Mouse (Mus musculus): ENCODE data around the gene Gm28036. TPM values are rescaled to one million over a fixed set of nuclear protein-coding genes. Genes with fewer than 3 reads are reported as not detected.
"Not testable (repeated sequence)": the region's sequence is repeated elsewhere in the genome, so short reads cannot be mapped to it uniquely, and the experiment has no call there.

Gene Gm28036
- polyA plus RNA-seq, 1 experiment from 2014 or later: 21.0 TPM

DNA sequence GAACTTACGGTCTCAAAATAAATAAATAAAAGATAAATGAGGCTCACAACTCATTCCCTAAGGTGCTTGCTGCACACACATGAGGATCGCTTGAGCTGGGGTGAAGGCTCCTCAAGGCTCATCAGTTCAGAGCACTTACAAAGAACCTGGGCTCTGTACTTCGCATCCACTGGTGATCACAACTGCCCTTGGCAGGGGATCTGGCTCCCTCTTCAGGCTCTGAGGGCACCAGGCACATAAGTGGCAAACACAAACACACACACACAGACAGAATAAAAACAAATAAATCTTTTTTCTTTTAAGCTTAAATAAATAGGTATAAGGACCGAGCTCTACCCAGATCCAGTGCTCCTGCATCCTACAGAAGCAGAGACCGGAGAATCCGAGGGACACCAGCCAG, 8.8 kb upstream of the Gm28036 start:
- H3K4me2 ChIP-seq: no peak overlapping the region
- peaks cover 48% of the 10 kb centered on the region for H3K36me3 ChIP-seq
- H3K9me3 ChIP-seq (replicated peaks): no peaks in the 10 kb centered on the region
- no peak for ATAC-seq (ENCODE audit: insufficient number of reproducible peaks, low FRiP score)
- no peaks in the 10 kb centered on the region for H3K4me1 ChIP-seq (replicated peaks)
- no peaks in the 10 kb centered on the region for H3K27me3 ChIP-seq (replicated peaks)
- no peak overlapping the region for H3K27ac ChIP-seq (ENCODE audit: poor library complexity, severe bottlenecking)
- WGBS: 80% methylated on average over 6 of the region's 6 CpGs
- H3K9ac ChIP-seq: no peak overlapping the region
- H3K4me3 ChIP-seq: no peak overlapping the region

DNA sequence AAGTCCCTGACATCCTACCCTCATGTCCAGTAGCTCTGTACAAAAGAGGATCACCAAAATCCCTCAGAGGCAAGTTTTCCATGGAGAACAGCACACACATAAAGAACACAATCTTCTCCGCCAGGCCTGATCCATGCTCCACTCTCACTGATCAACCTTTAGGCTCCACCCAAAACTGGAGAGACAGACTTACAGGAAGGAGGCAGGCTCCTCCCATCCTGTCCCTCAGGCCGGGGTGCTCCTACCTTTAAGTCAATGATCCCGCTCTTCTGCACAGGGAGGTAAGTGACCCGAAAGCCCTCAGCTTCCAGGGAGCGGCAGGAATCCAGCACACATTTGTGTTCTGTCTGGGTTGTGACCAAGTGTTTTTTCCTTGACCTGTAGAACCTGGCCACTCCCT, 7.3 kb upstream of the Gm28036 start:
- Histone ChIP-seq H3K9me3 (replicated peaks) (no peaks in the 10 kb centered on the region), H3K27ac (ENCODE audit: poor library complexity, severe bottlenecking) (no peak overlapping the region), H3K27me3 (replicated peaks) (no peaks in the 10 kb centered on the region), H3K4me1 (replicated peaks) (no peaks in the 10 kb centered on the region), H3K4me3 (no peak overlapping the region), H3K36me3 (peaks cover 38% of the 10 kb centered on the region), H3K4me2 (no peak overlapping the region), H3K9ac (no peak overlapping the region)
- WGBS: 88% methylated on average over 5 of the region's 5 CpGs
- no peak for ATAC-seq (ENCODE audit: insufficient number of reproducible peaks, low FRiP score)

DNA sequence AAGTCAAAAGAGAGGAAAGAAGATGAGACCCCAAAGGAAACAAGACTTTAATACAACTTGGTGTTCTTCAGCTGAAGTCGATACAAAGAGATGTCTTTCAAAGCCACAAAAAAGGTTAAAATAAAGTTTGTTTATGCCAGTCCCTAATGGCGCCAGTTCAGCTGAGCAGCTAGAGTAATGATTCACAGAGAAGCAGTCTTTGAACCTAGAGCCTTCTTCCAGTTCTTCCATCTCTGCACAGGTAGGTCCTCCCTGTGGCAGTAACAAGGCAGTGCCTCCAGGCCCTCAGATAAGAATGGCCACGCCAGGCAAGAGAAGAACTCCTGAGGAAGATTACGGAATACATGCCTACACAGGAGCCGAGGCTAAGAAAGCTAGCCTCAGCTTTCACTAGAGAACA, 3.2 kb downstream of the Gm28036 start:
- Histone ChIP-seq H3K27me3 (replicated peaks) (no peaks in the 10 kb centered on the region), H3K4me1 (replicated peaks) (no peaks in the 10 kb centered on the region), H3K36me3 (peaks cover 46% of the 10 kb centered on the region), H3K4me3 (no peak overlapping the region), H3K9me3 (replicated peaks) (peaks cover 4% of the 10 kb centered on the region; the same call in 1 of the 2 replicates), H3K4me2 (no peak overlapping the region), H3K27ac (ENCODE audit: poor library complexity, severe bottlenecking) (no peak overlapping the region), H3K9ac (no peak overlapping the region)
- WGBS: 80% methylated on average over 5 of the region's 5 CpGs
- ATAC-seq (ENCODE audit: insufficient number of reproducible peaks, low FRiP score): no peak

DNA sequence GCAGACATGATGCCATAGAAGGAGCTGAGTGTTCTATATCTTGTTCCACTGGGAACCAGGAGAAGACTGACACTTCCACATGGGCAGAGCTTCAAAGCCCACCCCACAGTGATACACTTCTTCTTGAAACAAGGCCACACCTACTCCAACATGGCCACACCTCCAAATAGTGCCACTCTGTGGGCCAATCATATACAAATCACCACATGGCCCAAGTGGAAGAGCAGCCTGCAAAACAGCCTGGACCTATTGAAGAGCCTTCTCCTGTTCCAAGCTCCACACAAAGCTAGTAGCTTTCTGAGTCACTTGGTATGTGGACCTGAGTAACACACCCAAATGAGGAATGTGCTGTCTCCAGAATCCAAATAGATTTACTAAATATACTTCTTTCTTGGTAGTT, 7.3 kb downstream of the Gm28036 start:
- Histone ChIP-seq H3K4me2 (no peak overlapping the region), H3K9me3 (replicated peaks) (peaks cover 4% of the 10 kb centered on the region; the same call in 1 of the 2 replicates), H3K4me3 (no peak overlapping the region), H3K9ac (no peak overlapping the region), H3K27ac (ENCODE audit: poor library complexity, severe bottlenecking) (no peak overlapping the region), H3K36me3 (peaks cover 18% of the 10 kb centered on the region), H3K27me3 (replicated peaks) (no peaks in the 10 kb centered on the region), H3K4me1 (replicated peaks) (no peaks in the 10 kb centered on the region)
- no peak for ATAC-seq (ENCODE audit: insufficient number of reproducible peaks, low FRiP score)

DNA sequence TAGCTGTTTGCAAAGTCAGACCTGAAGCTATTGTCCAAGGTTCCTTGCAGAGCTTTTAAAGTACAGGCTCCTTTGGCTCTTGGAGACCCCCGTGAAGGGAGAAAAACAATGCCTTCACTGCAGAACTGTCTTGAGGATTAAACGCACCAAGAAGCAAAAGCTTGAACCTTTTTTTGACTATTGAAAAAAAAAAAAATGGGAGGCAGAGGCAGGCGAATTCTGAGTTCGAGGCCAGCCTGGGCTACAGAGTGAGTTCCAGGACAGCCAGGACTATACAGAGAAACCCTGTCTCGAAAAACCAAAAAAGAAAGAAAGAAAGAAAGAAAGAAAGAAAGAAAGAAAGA, 14.8 kb downstream of the Gm28036 start:
- not testable (repeated sequence) for H3K27me3 ChIP-seq (replicated peaks); H3K9me3 ChIP-seq (replicated peaks); H3K4me1 ChIP-seq (replicated peaks); H3K36me3 ChIP-seq; ATAC-seq (ENCODE audit: insufficient number of reproducible peaks, low FRiP score)
- H3K4me2 ChIP-seq: peak overlapping the region; percentile 82
- peak overlapping the region; percentile 92 for H3K4me3 ChIP-seq
- H3K27ac ChIP-seq (ENCODE audit: poor library complexity, severe bottlenecking): peak overlapping the region; percentile 93
- 23% methylated on average over 5 of the region's 5 CpGs for WGBS
- peak overlapping the region; percentile 98 for H3K9ac ChIP-seq

DNA sequence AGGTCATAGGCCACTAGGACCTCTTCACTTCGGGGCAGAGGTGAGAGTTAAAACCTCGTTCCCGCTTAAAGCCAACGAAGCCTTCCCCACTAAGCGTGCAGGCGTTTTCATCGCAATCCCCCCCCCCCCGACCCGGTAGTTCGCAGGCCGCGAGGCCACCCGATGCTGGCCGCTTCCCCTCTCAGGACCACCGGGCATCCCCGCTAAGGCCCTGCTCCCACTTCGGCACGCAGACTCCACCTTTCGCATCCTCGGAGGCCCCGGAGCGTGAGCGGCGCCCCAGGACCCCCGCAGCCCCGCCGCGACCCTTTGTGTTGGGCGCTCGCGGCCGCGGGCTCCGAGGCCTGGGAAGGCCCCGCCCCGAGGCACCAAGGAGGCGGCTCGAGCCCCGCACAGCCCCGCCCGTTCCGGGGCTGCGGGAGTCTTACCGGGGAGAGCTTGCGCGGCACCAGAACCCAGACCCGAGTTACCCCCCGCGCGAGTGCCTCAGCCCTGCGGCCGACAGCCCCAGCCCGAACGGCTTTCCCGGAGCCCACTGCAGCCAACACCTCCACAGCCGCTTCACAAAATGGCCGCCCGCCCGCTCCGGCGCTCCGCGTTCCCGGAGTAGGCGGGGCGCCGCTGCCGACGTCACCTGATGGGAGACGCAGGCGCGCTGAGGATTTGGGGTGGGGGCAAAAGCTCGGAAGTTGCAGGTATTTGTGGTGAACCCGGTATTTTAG, 15.4 kb downstream of the Gm28036 start, which contains the start of the genes Cpne1 and Rbm12:
Gene Cpne1, minus strand, starts transcription at position 608 of the 722 bp plus-strand sequence.
Gene Rbm12, minus strand, starts transcription at position 621 of the 722 bp plus-strand sequence.
- no peaks in the 10 kb centered on the region for H3K36me3 ChIP-seq
- H3K9ac ChIP-seq: peak within 1 kb of the TSS; percentile 98
- peak within 1 kb of the TSS; percentile 82 for H3K4me2 ChIP-seq
- H3K4me1 ChIP-seq (replicated peaks): peaks cover 6% of the 10 kb centered on the region
- ATAC-seq (ENCODE audit: insufficient number of reproducible peaks, low FRiP score): peak; percentile 94
- peak within 1 kb of the TSS; percentile 92 for H3K4me3 ChIP-seq
- H3K27me3 ChIP-seq (replicated peaks): no peaks in the 10 kb centered on the region
- H3K27ac ChIP-seq (ENCODE audit: poor library complexity, severe bottlenecking): peak within 1 kb of the TSS; percentile 93
- under 1% methylated on average over 74 of the region's 74 CpGs for WGBS
- H3K9me3 ChIP-seq (replicated peaks): no peaks in the 10 kb centered on the region

DNA sequence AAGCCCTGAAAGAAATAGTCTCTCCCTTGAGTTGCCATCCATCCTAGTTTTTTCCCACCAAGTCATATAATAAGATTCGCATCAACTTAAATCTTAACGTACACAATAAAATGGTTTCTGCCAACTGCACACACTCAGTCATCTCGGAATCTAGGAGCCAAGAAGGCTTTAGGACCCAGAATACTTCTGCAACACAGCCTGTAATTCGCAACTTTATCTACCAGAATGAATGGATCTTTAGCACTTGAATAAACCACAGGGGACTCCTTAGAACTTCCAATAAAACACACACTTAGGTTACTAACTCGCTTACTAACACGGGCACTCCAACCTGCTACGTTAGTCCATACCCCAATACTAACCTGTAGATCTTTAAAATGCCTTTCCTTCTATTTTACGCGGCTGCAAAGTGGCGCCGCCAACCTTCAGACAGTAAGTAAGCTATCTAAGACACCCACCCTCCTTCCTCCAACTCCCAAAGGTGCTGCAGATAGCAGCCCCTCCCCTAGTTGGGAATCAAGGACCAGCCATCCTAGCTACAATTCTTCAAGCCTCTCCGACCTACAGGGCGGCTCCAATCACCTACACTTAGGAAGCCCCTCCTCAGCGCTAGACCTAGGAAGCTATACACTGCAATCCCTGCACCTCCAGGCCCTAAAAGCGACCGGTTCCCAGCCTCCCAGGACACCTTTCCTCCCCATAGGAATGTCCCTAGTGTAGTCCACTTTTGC, 16.1 kb downstream of the Gm28036 start:
- Histone ChIP-seq H3K9me3 (replicated peaks) (no peaks in the 10 kb centered on the region), H3K9ac (peak overlapping the region; percentile 98), H3K4me2 (peak overlapping the region; percentile 82), H3K4me3 (peak overlapping the region; percentile 92), H3K27ac (ENCODE audit: poor library complexity, severe bottlenecking) (peak overlapping the region; percentile 93), H3K27me3 (replicated peaks) (no peaks in the 10 kb centered on the region), H3K36me3 (no peaks in the 10 kb centered on the region), H3K4me1 (replicated peaks) (peaks cover 6% of the 10 kb centered on the region)
- under 1% methylated on average over 16 of the region's 16 CpGs for WGBS
- ATAC-seq (ENCODE audit: insufficient number of reproducible peaks, low FRiP score): peak; percentile 68

DNA sequence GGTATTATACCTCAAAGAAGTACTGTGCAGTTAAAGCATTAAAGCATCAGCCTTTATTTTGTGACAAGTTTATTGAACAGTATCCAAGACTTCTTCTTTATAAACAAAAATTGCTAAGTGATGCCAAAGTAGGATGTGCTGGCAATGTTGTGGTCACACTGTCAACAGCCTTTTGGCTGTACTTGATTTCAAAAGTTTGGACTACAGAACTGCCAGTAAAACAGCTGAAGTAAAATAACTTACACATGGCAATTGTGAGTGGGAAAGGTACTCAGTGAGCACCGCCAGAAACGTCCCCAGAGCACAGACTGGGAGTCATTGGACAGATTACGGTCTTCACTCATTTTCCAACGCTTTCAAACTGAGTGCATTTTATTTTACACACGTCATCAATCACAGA, 35.0 kb downstream of the Gm28036 start:
- Histone ChIP-seq H3K9ac (no peak overlapping the region), H3K27ac (ENCODE audit: poor library complexity, severe bottlenecking) (no peak overlapping the region), H3K4me1 (replicated peaks) (peaks cover 2% of the 10 kb centered on the region), H3K36me3 (peaks cover 39% of the 10 kb centered on the region), H3K9me3 (replicated peaks) (no peaks in the 10 kb centered on the region), H3K4me2 (no peak overlapping the region), H3K27me3 (replicated peaks) (no peaks in the 10 kb centered on the region), H3K4me3 (no peak overlapping the region)
- no peak for ATAC-seq (ENCODE audit: insufficient number of reproducible peaks, low FRiP score)
- 87% methylated on average over 5 of the region's 5 CpGs for WGBS

DNA sequence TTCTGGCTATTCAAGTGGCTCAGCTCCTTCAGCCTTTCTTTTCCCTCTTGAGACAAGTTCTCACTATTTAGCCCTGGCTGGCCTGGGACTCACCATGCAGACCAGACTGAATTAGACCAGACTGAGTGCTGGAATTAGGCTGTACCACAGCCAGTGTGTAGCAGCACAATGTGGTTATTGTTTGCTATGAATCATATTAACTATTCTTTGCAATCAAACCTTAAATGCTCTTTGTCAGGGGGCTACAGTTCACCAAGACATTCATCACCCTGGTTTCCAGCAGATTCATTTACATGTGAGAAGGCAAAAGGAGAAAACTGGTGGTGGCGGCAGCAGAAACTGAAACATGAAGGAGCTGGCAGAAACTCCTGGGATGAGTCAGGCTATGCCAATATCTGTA, 37.1 kb downstream of the Gm28036 start:
- Histone ChIP-seq H3K27me3 (replicated peaks) (no peaks in the 10 kb centered on the region), H3K27ac (ENCODE audit: poor library complexity, severe bottlenecking) (no peak overlapping the region), H3K4me2 (no peak overlapping the region), H3K9ac (no peak overlapping the region), H3K4me1 (replicated peaks) (peaks cover 9% of the 10 kb centered on the region), H3K9me3 (replicated peaks) (no peaks in the 10 kb centered on the region), H3K36me3 (peaks cover 25% of the 10 kb centered on the region), H3K4me3 (no peak overlapping the region)
- WGBS: 92% methylated on average over 1 of the region's 1 CpGs
- no peak for ATAC-seq (ENCODE audit: insufficient number of reproducible peaks, low FRiP score)

DNA sequence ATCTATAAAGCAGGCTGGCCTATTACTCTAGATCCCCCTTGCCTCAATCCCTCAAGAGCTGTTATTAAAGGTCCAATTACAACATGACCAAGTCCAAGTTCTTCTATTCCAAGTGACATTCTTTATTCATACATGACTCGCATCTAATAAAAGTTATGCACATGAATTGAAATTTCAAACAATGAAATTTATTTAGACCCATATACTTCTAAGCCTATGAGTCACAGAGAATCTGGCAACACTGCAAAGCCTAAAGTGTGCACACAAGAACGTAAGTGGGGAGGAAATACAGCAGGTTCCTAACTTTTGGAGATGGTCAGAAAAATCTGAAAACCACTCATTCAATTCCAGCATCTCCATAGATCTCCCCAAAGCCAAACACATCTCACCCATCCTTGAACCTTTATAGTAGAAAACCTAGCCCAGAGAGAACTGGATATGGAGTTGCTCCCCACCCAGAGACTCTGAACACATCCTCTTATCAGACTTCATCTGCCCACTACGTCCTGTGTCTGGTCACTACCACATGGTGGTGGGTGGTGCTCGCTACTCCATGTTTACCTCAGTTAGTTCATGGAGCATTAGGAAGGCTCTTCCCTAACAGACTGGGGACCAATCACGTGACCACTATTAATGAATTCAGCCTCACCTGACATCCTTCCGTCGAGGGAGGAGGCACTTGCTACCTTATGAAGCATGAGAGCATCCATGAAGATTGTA, 39.3 kb downstream of the Gm28036 start:
- Histone ChIP-seq H3K27ac (ENCODE audit: poor library complexity, severe bottlenecking) (no peak overlapping the region), H3K36me3 (peaks cover 25% of the 10 kb centered on the region), H3K4me2 (no peak overlapping the region), H3K27me3 (replicated peaks) (no peaks in the 10 kb centered on the region), H3K9ac (no peak overlapping the region), H3K9me3 (replicated peaks) (no peaks in the 10 kb centered on the region), H3K4me1 (replicated peaks) (peaks cover 13% of the 10 kb centered on the region), H3K4me3 (no peak overlapping the region)
- WGBS: 85% methylated on average over 7 of the region's 7 CpGs
- peak; percentile 39; the same call in 1 of the 2 replicates for ATAC-seq (ENCODE audit: insufficient number of reproducible peaks, low FRiP score)

DNA sequence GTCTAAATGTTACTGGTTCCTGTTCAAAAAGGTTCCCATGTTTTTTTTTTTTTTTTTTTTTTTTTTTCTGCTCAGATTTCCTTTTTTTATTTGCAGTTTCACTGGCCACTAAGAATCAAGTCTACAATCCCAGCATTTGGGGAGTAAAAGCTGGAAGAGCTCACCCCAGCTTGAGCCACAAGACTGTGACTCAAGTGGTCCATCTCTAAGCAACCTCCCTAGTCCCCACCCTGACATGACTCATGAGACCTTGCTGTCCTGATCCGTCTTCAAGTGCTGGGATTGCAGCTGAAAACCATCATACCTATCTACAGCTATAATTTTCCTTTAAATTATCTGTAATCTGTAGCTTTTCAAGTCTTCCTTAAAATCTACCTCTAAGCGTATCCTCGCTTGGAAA, 42.4 kb downstream of the Gm28036 start:
- 84% methylated on average over 3 of the region's 3 CpGs for WGBS
- ATAC-seq (ENCODE audit: insufficient number of reproducible peaks, low FRiP score): no peak
- peaks cover 33% of the 10 kb centered on the region for H3K4me1 ChIP-seq (replicated peaks)

More for the DNA sequence above, 42.4 kb downstream of the Gm28036 start:
- no peaks in the 10 kb centered on the region for H3K27me3 ChIP-seq (replicated peaks)
- peaks cover 12% of the 10 kb centered on the region for H3K36me3 ChIP-seq
- no peak overlapping the region for H3K9ac ChIP-seq
- H3K9me3 ChIP-seq (replicated peaks): no peaks in the 10 kb centered on the region
- H3K27ac ChIP-seq (ENCODE audit: poor library complexity, severe bottlenecking): no peak overlapping the region
- H3K4me3 ChIP-seq: no peak overlapping the region
- no peak overlapping the region for H3K4me2 ChIP-seq

Data from heart, embryonic 12.5 days (tissue).